Mouse (Mus musculus) CH12.LX (cell line): ENCODE measurements at regions not wholly inside any gene's neighbourhood (a gene's known extent, or its start where the extent isn't known, plus 50 kb on each side); places are given as distances from the start of the nearest gene placed in this dataset.

Experiments used
- CTCF ChIP-seq, 2 experiments: IDR thresholded peaks in 1 of 2; conservative IDR thresholded peaks in 1 of 2; 2 replicates each; pipeline ENCODE4 v1.5.1; 2011 to 2012; ENCODE audit warnings: low read depth in 2 of 2, low read length in 2 of 2, improper control_type of control experiment in 1 of 2, inconsistent platforms in 1 of 2, mild to moderate bottlenecking in 1 of 2, moderate library complexity in 1 of 2
- E2F4 ChIP-seq: IDR thresholded peaks from 2 replicates; pipeline ENCODE4 v1.6.1; 2011; ENCODE audit warnings: low read depth, low read length, improper control_type of control experiment; ENCODE audit not compliant: insufficient replicate concordance
- EP300 ChIP-seq: IDR thresholded peaks from 2 replicates; pipeline ENCODE4 v1.6.1; 2011; ENCODE audit warnings: low read length, improper control_type of control experiment
- POLR2A ChIP-seq: IDR thresholded peaks from 2 replicates; pipeline ENCODE4 v1.6.1; 2011; ENCODE audit warnings: low read depth, mild to moderate bottlenecking, improper control_type of control experiment, low read length

DNA sequence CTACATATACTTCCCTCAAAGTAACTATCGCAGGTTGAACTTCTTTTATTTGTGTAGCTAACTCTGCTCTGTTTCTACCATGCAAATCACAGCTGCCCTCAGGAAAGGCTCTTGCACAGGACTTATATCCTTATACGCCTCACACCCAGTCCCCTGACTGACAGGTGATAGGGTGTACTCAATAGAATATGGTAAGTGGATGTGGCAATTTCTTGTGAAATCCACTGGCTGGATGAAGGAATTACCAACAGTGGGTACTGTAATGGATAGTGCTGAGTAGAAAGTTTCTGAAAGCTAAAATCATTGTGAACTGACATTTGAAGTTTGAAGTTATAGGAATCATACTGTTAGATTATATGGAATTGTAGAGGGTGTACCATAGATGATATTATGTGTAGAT, 227.5 kb upstream of the Pik3r1 start:
- no peak for TF ChIP-seq EP300
- TF ChIP-seq CTCF (conservative IDR thresholded peaks at IDR 0.05 in 1 of 2, IDR thresholded peaks at IDR 0.05 in 1 of 2; ENCODE audit: low read depth in 2 of 2, low read length in 2 of 2): no peak
- no peak for TF ChIP-seq E2F4
- no peak for TF ChIP-seq POLR2A
